Mouse (Mus musculus): ENCODE measurements around the gene Kctd20.

Kctd20 gene

DNA sequence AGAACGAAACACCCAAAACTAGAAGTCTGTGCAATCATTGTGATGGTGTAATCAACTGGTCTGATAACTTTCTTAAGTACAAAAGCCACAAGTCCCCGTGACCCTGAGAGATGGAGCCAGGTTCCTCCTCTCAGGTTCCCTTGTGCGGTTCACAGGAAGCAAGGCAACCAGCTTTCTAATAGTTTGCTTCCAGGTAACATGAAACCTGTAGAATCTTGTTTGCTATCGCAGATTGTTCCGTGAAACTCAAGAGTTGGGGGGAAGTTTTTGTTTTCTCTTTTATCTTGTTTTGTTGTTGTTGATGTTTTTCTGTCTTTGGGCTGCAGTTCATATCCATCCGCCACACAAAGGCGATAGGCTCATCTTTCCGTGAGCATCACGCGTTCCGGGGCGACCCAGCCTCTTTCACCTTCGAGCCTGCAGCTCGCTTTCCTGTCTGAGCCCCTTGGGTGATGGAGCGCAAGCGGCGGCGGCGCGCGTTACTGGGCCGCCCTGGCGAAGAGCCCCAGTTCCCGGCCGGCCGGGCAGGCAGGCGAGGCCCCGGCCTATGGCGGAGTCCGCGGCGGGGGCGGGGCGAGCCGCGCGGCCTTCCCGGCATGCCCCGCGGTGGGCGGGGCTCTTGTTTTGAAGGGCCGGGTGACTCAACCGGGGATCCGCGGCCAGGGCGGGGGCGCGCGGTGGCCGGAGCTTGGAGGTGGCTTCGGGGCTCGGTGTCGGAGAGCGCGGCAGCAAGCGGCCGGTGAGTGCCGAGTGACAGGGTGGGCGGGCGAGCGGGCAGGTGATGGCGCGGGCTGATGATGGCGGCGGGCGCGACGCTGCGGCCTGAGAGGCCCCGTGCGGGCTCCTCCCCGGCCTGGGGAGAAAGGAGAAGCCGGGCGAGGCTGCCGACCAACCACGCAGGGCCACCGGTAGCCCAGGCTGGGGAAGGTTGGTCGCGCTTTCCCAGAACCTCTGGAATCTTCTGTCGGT lies at the start of gene Kctd20:
Kctd20 (plus strand) TSS at position 120 of the 969 bp plus-strand sequence.
- in situ Hi-C loops (cut with MboI; ENCODE audit: low pct_unique_long_range_greater_than_20kb in 1 of 2, low sequenced_read_pairs in 2 of 2, unreplicated experiment in 1 of 2): no loop called here

DNA sequence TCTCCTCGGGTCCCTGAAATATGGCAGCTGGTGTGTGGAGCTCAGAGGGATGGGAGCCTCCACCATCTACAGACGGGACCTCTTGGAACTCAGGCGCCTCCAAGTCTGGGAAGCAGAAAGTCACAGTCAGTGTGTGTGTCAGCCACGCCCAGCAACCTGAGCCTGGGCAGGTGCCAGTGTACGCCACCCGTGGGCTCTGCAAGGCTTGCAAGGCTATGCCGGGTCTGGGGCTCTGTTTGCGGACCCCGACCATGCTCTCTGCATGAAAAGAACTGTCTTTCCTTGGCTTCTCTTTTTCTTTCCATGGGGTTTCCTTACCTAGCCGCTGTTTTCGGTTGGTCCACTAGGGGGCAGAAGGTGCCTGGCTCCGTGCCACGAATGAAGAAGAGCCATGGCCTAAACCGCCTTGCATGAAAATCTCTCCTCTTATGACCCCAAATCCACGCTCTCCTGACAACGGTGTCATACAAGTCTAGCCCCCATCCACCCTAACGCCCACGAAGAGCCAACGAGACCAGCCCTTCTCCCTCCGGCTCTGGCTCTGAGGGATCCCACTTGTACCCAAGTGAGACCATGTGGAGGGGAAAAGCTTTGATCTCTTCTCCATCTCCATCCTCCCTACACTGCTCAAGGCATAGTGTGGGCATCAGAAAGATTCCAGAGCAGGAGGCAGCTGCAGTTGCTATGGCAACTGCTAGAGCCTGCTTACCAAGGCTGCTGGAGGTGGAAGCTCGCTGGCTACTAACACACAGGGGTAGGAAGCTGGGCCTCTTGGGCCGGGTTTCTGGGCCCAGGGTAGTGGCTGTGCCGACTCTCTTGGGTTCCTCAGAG lies 47.0 kb upstream of the Kctd20 start:
- in situ Hi-C loops (cut with MboI; ENCODE audit: low pct_unique_long_range_greater_than_20kb in 1 of 2, low sequenced_read_pairs in 2 of 2, unreplicated experiment in 1 of 2): no loop called here

DNA sequence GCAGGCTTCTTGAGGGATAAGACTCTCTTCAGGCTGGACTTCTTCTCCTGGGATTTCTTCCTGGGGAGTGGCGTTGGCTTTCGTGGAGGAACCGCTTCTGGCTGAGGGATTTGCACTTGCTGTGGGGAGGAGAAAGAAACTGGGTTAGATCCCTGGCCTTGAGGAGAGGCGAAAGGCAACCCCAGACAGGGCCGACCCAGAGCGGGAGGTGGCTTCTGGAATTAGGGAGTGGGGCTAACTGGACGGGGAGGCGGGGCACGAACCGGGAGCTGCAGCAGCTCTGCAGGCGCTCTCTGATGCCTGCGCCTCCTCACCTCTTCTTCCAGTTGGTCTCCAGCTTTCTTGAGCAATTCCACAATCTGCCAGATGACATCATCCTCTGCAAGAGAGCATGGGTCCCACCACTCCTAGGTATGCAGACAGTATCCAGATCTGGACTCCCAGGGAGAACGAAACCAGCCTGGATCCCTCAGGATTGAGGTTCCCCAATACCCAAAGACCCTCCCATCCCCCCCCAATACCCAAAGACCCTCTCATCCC lies 46.3 kb upstream of the Kctd20 start:
- in situ Hi-C loops (cut with MboI; ENCODE audit: low pct_unique_long_range_greater_than_20kb in 1 of 2, low sequenced_read_pairs in 2 of 2, unreplicated experiment in 1 of 2): no loop called here

DNA sequence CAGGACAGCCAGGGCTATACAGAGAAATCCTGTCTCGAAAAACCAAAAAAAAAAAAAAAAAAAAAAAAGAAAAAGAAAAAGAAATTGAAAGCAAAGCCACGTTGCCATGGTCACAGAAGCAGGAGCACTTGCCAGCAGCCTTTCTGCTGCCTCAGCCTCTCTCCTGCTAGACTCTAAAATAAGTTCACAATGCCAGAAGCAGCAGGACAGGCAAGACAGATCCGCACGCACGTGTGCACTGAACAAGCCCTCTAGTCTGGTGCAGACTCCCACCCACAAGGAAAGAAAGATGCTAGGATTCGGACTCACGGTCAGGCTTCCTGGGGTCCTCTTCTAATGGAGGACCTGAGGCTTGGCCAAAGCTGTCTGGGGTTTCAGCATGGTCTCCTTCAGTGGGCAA lies 43.8 kb upstream of the Kctd20 start:
- in situ Hi-C loops (cut with MboI; ENCODE audit: low pct_unique_long_range_greater_than_20kb in 1 of 2, low sequenced_read_pairs in 2 of 2, unreplicated experiment in 1 of 2): no loop called here

GRCm38 (mm10) chr17:28909252-28909941 lies 42.4 kb upstream of the Kctd20 start:
- in situ Hi-C loops (cut with MboI; ENCODE audit: low pct_unique_long_range_greater_than_20kb in 1 of 2, low sequenced_read_pairs in 2 of 2, unreplicated experiment in 1 of 2): no loop called here

- in situ Hi-C loops (cut with MboI; ENCODE audit: low pct_unique_long_range_greater_than_20kb in 1 of 2, low sequenced_read_pairs in 2 of 2, unreplicated experiment in 1 of 2): no loop called here
Observed at GRCm38 (mm10) chr17:28910139-28910538, 41.6 kb upstream of the Kctd20 start.

GRCm38 (mm10) chr17:28913200-28913599 lies 38.5 kb upstream of the Kctd20 start:
- in situ Hi-C loops (cut with MboI; ENCODE audit: low pct_unique_long_range_greater_than_20kb in 1 of 2, low sequenced_read_pairs in 2 of 2, unreplicated experiment in 1 of 2): no loop called here

DNA sequence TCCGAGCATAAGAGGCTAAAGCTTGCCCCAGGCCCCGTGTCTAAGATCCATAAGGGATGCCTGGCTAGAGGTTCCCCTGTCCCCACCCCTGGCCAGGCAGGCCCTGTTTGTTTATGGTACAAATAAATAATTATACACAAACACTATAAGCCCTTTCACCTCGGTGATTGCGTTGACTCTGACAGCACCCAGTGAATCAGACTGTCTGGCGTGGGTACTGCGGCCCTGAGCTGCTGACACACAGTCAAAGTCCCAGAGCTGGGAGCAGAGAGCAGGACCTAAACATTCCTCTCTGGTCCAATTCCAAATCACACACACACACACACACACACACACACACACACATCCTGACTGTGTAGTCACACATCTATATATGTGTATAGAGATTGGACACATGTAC lies 37.8 kb upstream of the Kctd20 start:
- in situ Hi-C loops (cut with MboI; ENCODE audit: low pct_unique_long_range_greater_than_20kb in 1 of 2, low sequenced_read_pairs in 2 of 2, unreplicated experiment in 1 of 2): no loop called here

DNA sequence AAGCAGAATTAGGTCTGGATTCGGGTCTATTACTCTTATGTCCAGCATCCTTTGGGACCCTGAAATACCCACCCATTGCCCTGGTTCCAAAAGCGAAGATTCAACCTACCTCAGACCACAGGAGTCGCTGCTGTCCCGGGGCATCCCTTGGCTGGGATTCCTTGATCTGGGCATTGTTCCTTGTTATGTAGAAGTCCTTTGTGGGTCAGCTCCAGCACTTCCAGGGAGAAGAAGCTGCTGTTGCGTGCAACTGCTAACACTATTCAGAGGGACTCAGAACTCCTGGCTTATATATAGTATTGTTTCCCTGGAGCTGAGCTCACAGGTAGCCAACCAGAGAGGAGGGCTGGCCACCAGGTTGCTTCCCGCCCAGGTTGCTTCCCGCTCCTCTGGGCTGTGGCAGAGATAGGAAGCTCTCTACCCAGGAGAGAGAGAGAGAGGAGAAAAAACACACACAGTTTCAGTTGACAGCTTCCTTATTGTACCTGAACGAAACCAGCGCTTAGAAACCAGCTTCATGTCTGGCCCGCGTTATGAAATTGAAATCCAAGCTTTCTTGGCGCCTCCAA lies 36.6 kb upstream of the Kctd20 start, which contains the start of gene 4930539E08Rik:
4930539E08Rik (minus strand) TSS at position 265 of the 569 bp plus-strand sequence.
- in situ Hi-C loops (cut with MboI; ENCODE audit: low pct_unique_long_range_greater_than_20kb in 1 of 2, low sequenced_read_pairs in 2 of 2, unreplicated experiment in 1 of 2): no loop called here

DNA sequence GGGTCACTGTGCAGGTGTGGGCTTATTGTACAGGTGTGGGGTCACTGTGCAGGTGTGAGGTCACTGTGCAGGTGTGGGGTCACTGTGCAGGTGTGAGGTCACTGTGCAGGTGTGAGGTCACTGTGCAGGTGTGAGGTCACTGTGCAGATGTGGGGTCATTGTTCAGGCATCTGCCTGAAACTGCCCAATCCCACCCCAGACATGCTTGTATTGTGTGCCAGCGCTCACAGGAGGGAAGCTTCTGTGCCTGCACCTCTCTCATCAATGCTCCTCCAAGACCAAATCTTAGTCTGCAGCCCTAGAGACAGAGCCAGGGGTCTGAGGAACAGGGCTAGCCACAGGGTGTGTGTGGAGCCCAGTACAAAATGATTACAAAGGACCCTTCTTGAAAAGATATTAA lies 35.2 kb upstream of the Kctd20 start:
- in situ Hi-C loops (cut with MboI; ENCODE audit: low pct_unique_long_range_greater_than_20kb in 1 of 2, low sequenced_read_pairs in 2 of 2, unreplicated experiment in 1 of 2): no loop called here

GRCm38 (mm10) chr17:28921086-28921485 lies 30.7 kb upstream of the Kctd20 start:
- in situ Hi-C loops (cut with MboI; ENCODE audit: low pct_unique_long_range_greater_than_20kb in 1 of 2, low sequenced_read_pairs in 2 of 2, unreplicated experiment in 1 of 2): no loop called here

- in situ Hi-C loops (cut with MboI; ENCODE audit: low pct_unique_long_range_greater_than_20kb in 1 of 2, low sequenced_read_pairs in 2 of 2, unreplicated experiment in 1 of 2): no loop called here
Observed at GRCm38 (mm10) chr17:28922096-28922495, 29.7 kb upstream of the Kctd20 start.

DNA sequence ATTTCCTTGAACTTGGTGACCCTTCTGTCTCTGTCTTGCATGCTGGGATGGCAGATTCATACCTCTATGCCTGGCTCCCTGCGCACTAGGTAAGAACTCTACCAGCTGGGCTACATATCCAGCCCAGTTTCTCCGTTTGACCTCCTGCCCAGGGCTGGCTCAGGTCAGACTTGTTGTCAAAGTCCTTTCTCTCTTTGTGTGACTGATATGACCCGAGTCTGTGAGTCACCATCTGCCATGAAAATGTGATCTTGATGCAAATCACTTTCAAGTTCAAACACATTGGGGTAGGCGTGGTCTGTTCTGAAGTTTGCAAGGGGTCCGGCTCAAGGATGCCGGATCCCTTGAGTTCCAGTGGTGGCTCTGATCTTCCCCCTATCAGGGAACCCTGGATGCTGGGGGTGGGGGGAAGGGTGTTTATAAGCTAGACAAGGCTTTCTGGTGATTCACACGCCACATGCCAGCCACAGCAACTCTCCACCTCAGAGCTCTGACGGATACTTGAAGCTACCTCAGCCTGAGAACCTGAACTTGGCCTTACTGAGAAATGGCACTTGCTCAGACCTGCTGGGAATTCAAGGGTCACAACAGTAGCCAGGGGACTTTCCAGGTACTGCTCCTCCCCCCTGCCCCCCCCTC lies 26.7 kb upstream of the Kctd20 start:
- in situ Hi-C loops (cut with MboI; ENCODE audit: low pct_unique_long_range_greater_than_20kb in 1 of 2, low sequenced_read_pairs in 2 of 2, unreplicated experiment in 1 of 2): no loop called here

DNA sequence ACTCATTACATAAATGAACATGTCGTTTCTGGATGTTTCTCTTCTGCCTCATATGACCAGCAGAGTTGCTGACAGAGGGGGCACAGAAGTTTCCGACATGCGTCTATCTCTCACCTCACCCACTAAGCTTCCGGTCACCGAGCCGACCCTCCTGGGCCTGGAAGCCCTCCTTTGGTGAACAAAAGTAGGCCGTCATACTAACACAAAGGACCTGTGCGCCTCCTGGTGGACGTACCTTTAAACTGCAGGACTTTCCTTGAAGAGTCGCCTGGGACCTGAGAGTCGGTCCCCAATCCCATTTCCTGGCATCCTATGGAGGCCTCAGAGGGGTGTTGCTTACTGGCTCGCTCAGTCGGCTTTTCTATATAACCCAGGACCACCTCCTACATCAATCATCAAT lies 25.4 kb upstream of the Kctd20 start:
- in situ Hi-C loops (cut with MboI; ENCODE audit: low pct_unique_long_range_greater_than_20kb in 1 of 2, low sequenced_read_pairs in 2 of 2, unreplicated experiment in 1 of 2): no loop called here

- in situ Hi-C loops (cut with MboI; ENCODE audit: low pct_unique_long_range_greater_than_20kb in 1 of 2, low sequenced_read_pairs in 2 of 2, unreplicated experiment in 1 of 2): no loop called here
Observed at GRCm38 (mm10) chr17:28926866-28927635, 24.7 kb upstream of the Kctd20 start.

GRCm38 (mm10) chr17:28928004-28928403 lies 23.7 kb upstream of the Kctd20 start:
- in situ Hi-C loops (cut with MboI; ENCODE audit: low pct_unique_long_range_greater_than_20kb in 1 of 2, low sequenced_read_pairs in 2 of 2, unreplicated experiment in 1 of 2): no loop called here

DNA sequence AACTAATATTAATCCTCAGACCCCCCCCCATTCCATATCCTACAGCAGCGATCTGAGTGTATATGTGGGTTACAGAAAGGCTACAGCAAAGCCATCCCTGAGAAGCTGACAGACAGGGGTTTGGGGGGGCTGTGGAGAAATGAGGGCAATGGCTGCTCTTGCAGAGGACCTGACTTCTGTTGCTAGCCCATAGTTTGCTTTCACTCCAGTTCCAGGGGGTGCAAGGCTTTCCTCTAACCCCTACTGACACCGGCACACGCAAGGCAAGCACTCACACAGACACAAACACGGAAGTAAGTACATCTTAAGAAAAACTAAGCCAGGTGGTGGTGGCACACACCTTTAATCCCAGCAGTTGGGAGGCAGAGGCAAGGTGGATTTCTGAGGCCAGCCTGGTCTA lies 22.4 kb upstream of the Kctd20 start:
- in situ Hi-C loops (cut with MboI; ENCODE audit: low pct_unique_long_range_greater_than_20kb in 1 of 2, low sequenced_read_pairs in 2 of 2, unreplicated experiment in 1 of 2): no loop called here
